Mouse (Mus musculus) megakaryocyte, embryonic 14.5 days (primary cell): ENCODE data around the gene Tmem211.

Experiments used
- FLI1 ChIP-seq: IDR thresholded peaks from 2 replicates; pipeline ENCODE4 v1.6.1; 2012; ENCODE audit warnings: low read length, inconsistent platforms, mixed read lengths
- GATA1 ChIP-seq: IDR thresholded peaks from 3 replicates; pipeline ENCODE4 v1.6.1; 2012; ENCODE audit warnings: mixed read lengths, low read length, inconsistent platforms, borderline replicate concordance

GRCm38 (mm10) chr5:113271207-113271811 is 44.6 kb downstream of the Tmem211 start:
- TF ChIP-seq GATA1 (no peak), FLI1 (no peak)
